18 mouse cellular contexts compared by ENCODE assay signal in genomic region chr8:104432656-104433055, GRCm38 (mm10).
"Had no signal": no experiment of that assay in that cellular context is flagged by ENCODE, and none has a peak within 500 bp of the region (broad histone marks: within the 10 kb centered on the region; RNA-seq: fewer than 3 reads in every experiment).

No protein-coding gene starts in this region.

- ATAC-seq: midbrain, embryonic 16.5 days had no signal

- H3K27me3 ChIP-seq: midbrain, embryonic 12.5 days; neural tube, embryonic 13.5 days; neural tube, embryonic 15.5 days had no signal

- H3K27ac ChIP-seq: midbrain, embryonic 10.5 days; midbrain, embryonic 12.5 days; neural tube, embryonic 13.5 days; neural tube, embryonic 15.5 days had no signal

- H3K4me1 ChIP-seq: midbrain, embryonic 10.5 days had no signal

- H3K4me2 ChIP-seq: lung, embryonic 14.5 days; midbrain, embryonic 12.5 days; neural tube, embryonic 13.5 days; neural tube, embryonic 15.5 days had no signal

- DNase-seq: lung, adult 18-20 months; lung, embryonic 14.5 days; lung, postnatal 10 days; midbrain, embryonic 14.5 days; retina, postnatal 1 day; right cerebral cortex, adult 18-20 months; right cerebral cortex, postnatal 25 days; right cerebral cortex, postnatal 4 days; spleen, adult 18-20 months; thymus, adult 18-20 months; thymus, postnatal 14 days; thymus, postnatal 36 days had no signal

- H3K9ac ChIP-seq: lung, embryonic 14.5 days; midbrain, embryonic 12.5 days; neural tube, embryonic 13.5 days; neural tube, embryonic 15.5 days had no signal

- H3K4me3 ChIP-seq: midbrain, embryonic 10.5 days; midbrain, embryonic 12.5 days; myocyte; neural tube, embryonic 13.5 days; neural tube, embryonic 15.5 days had no signal

- H3K9me3 ChIP-seq: midbrain, embryonic 10.5 days; midbrain, embryonic 12.5 days; neural tube, embryonic 13.5 days; neural tube, embryonic 15.5 days had no signal
